Mouse (Mus musculus) cerebellum, adult 2 months (tissue): ENCODE data around the gene Osbp2.

Experiments used
- CTCF ChIP-seq: fragments of 200-500 bp; IDR thresholded peaks from 2 replicates; pipeline ENCODE4 v1.5.1; 2011; ENCODE audit warnings: low read depth, mild to moderate bottlenecking, control low read depth, low read length, moderate library complexity, borderline replicate concordance; ENCODE audit not compliant: insufficient read depth
- POLR2A ChIP-seq: fragments of 200-500 bp; IDR thresholded peaks from 2 replicates; pipeline ENCODE4 v1.6.1; 2011; ENCODE audit warnings: low read length, control low read depth, borderline replicate concordance; ENCODE audit not compliant: insufficient read depth

DNA sequence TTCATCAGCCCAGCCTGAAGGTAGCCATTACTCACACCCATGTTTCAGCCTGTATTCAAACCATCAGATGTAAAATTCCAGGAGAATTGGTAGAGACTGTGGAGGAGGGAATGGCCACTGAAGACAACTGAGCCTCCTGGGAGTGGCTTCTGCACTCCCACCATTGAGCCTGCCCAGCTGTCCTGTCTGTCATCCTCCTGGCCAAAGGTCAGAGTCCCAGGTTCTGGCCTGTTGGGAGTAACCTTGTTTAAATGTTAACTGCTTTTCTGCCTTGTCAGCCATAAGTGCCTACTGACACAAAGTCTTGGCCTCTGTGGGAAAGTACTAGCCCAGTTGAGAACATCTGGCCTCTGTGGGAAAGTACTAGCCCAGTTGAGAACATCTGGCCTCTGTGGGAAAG, 50.4 kb downstream of the Osbp2 start:
- TF ChIP-seq CTCF (no peak), POLR2A (no peak)
